Mouse (Mus musculus) midbrain, embryonic 10.5 days (tissue): ENCODE measurements at regions not wholly inside any gene's neighbourhood (a gene's known extent, or its start where the extent isn't known, plus 50 kb on each side); places are given as distances from the start of the nearest gene placed in this dataset.

ENCODE experiments used
- DNase-seq: peaks from one replicate; pipeline ENCODE4 v3.0.0-alpha.2; 2017; ENCODE audit warnings: low spot score
- H3K27ac ChIP-seq: fragments of 300-500 bp; sonication (generic); replicated peaks from 2 replicates; pipeline ENCODE4 v1.5.1; 2016; ENCODE audit warnings: mild to moderate bottlenecking
- H3K27me3 ChIP-seq: fragments of 300-500 bp; sonication (generic); 2 replicates; pipeline ENCODE4 v1.6.1; 2016; ENCODE audit warnings: low read depth, mild to moderate bottlenecking; ENCODE audit not compliant: poor library complexity, severe bottlenecking
- H3K36me3 ChIP-seq: fragments of 300-500 bp; sonication (generic); 2 replicates; pipeline ENCODE4 v1.6.1; 2016; ENCODE audit warnings: mild to moderate bottlenecking, moderate library complexity
- H3K4me1 ChIP-seq: fragments of 300-500 bp; sonication (generic); 2 replicates; pipeline ENCODE4 v1.6.1; 2016
- H3K4me3 ChIP-seq: fragments of 300-500 bp; sonication (generic); 2 replicates; pipeline ENCODE4 v1.5.1; 2016; ENCODE audit warnings: mild to moderate bottlenecking, moderate library complexity
- H3K9me3 ChIP-seq: fragments of 300-500 bp; sonication (generic); replicated peaks from 2 replicates; pipeline ENCODE4 v1.6.1; 2016; ENCODE audit warnings: mild to moderate bottlenecking
- WGBS: fragments of 180-500 bp; shearing (Covaris S2); methylation state at CpG from one replicate; pipeline ENCODE4 v1.1.7; 2016; 5-methylcytosine and 5-hydroxymethylcytosine counted together

DNA sequence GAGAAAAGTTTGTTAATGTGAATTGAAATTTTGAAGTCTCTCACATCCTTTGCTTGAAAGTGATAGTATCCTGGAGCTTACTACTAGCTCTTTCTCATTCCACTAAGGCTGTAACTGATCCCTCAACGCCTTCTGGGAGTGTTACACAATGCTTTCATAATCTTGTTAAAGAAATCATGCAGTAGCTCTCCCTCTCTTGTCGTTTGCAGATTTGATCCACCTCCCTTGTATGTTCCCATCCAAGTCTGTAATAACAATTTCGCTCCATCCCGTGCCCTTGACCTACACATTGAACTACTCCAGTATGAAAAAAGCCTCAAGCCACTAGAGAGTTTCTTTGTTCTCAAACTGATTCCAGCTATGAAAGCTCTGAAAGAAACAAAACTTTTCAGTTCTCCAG is 63.9 kb upstream of the Fibin start:
- 67% methylated on average over 4 of the region's 4 CpGs for WGBS

DNA sequence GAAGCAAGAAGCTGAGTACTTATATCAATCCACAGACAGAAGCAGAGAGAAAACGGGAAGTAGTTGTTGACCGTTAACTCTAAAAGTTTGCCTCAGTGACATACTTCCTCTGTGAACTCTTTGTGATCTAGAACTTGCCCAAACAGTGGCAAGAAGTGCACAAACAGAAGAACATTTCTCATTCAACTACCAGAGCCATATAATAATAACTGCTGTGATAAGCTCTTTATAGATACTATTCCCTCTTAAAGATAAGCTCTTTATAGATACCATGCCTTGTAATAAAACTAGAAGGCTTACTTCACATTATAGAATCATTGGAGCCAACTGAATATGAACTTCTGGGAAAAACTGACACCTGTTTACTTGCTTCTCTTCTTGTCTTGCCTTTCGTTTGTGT is 89.7 kb upstream of the Fibin start:
- Histone ChIP-seq H3K36me3 (no peaks in the 10 kb centered on the region), H3K27me3 (no peaks in the 10 kb centered on the region), H3K4me1 (no peaks in the 10 kb centered on the region), H3K4me3 (no peak overlapping the region), H3K9me3 (no peaks in the 10 kb centered on the region), H3K27ac (no peak overlapping the region)
- 95% methylated on average over 3 of the region's 3 CpGs for WGBS
- no peak for DNase-seq

More for the DNA sequence above, 63.9 kb upstream of the Fibin start:
- no peaks in the 10 kb centered on the region for H3K27me3 ChIP-seq
- no peaks in the 10 kb centered on the region for H3K36me3 ChIP-seq
- no peak overlapping the region for H3K4me3 ChIP-seq
- no peaks in the 10 kb centered on the region for H3K4me1 ChIP-seq
- H3K9me3 ChIP-seq: no peaks in the 10 kb centered on the region
- DNase-seq: no peak
- no peak overlapping the region for H3K27ac ChIP-seq

GRCm38 (mm10) chr2:110472307-110472995 is 109.5 kb upstream of the Fibin start:
- H3K4me3 ChIP-seq: no peak overlapping the region
- H3K9me3 ChIP-seq: no peaks in the 10 kb centered on the region; the same call in 1 of the 2 replicates
- WGBS: 93% methylated on average over 3 of the region's 3 CpGs
- DNase-seq: no peak
- no peaks in the 10 kb centered on the region for H3K27me3 ChIP-seq
- H3K4me1 ChIP-seq: no peaks in the 10 kb centered on the region
- no peak overlapping the region for H3K27ac ChIP-seq
- no peaks in the 10 kb centered on the region for H3K36me3 ChIP-seq

DNA sequence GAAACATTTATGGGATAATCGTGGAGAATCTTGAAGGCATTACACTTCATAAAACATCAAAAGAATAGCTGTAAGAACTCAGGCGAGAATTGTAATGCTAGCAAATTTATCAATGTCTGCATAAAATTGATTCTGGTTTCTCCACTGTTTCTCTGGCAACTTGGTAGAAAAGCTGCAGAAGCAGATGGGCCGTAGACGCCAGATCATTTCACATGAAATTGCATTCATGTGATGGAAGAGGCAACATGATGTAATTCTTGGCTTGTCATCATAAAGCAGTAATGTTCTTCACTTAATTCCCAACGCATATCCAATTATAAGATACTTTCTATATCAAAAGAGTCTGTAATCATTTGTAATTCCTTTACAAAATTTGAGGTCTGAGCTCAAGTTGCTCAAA is 113.6 kb upstream of the Fibin start:
- DNase-seq: no peak
- no peaks in the 10 kb centered on the region for H3K27me3 ChIP-seq
- WGBS: 91% methylated on average over 5 of the region's 5 CpGs
- H3K9me3 ChIP-seq: no peaks in the 10 kb centered on the region
- no peak overlapping the region for H3K4me3 ChIP-seq
- H3K27ac ChIP-seq: no peak overlapping the region
- no peaks in the 10 kb centered on the region for H3K4me1 ChIP-seq
- H3K36me3 ChIP-seq: no peaks in the 10 kb centered on the region

DNA sequence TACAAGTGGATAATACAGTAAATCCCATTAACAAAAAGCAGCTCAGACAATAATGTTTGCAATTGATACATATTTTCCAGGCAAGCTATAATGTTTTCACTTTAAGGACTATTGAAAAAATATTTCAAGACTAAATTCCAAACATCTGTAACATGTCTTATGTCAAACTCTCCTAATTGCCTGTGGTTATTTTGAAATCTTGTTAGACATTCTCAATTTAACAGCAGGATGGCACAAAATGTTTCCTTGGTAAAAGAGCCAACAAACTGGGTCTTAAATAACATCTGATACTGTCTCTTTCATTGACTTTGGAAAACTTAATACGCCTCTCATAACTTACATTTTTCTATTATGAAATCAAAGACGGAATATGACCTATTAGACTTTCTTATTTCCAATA is 115.8 kb upstream of the Slc5a12 start:
- H3K4me3 ChIP-seq: no peak overlapping the region
- peaks cover 1% of the 10 kb centered on the region; the same call in 1 of the 2 replicates for H3K4me1 ChIP-seq
- no peaks in the 10 kb centered on the region for H3K36me3 ChIP-seq
- DNase-seq: no peak
- no peaks in the 10 kb centered on the region for H3K9me3 ChIP-seq
- 91% methylated on average over 2 of the region's 2 CpGs for WGBS
- no peak overlapping the region for H3K27ac ChIP-seq
- no peaks in the 10 kb centered on the region for H3K27me3 ChIP-seq

DNA sequence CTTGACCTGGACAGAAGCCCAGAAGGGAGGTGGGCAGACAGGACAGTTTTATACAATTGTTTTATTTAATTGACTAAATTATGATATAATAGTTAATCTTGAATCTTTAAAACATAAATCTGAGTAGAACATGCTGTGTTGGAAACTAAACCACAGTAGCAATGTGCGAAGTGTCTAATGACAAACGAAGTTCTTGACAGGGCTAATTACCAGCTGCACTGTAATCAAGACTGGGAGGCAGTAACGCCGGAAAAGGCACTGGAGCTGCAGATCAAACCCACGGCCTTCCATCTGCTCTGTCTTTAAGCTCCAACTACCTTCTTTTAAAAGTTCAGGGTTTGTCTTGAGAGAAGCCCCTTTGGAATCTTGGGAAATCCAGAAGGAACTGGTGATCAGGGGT is 110.9 kb upstream of the Slc5a12 start:
- WGBS: 93% methylated on average over 5 of the region's 5 CpGs
- H3K27ac ChIP-seq: no peak overlapping the region
- no peaks in the 10 kb centered on the region for H3K36me3 ChIP-seq
- H3K4me3 ChIP-seq: no peak overlapping the region
- H3K27me3 ChIP-seq: no peaks in the 10 kb centered on the region
- H3K4me1 ChIP-seq: peaks cover 8% of the 10 kb centered on the region; the same call in 1 of the 2 replicates
- DNase-seq: no peak
- H3K9me3 ChIP-seq: no peaks in the 10 kb centered on the region

DNA sequence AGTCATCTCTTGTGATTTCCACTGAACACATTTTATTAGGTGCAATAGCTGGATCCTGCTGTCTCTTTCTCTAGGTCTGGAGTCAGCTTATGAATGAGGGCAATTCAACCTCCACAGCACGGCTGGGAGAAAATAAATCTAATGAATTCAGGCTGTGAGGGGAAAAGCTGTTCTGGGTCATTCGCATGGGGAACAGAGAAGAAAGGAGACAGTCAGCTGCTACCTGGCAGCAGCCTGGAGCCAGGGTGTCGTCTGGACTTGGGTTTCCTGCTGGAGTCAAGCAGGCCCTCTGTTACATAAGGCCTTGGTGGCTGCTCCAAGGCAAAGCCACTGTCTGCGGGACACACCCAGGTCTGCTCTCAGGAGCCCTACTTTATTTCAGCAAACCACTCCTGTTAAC is 110.4 kb upstream of the Slc5a12 start:
- Histone ChIP-seq H3K27ac (0 out of 2 replicates have a peak overlapping the region, but pooled peaks have one; percentile 34), H3K36me3 (no peaks in the 10 kb centered on the region), H3K27me3 (no peaks in the 10 kb centered on the region), H3K4me1 (peaks cover 8% of the 10 kb centered on the region; the same call in 1 of the 2 replicates), H3K9me3 (no peaks in the 10 kb centered on the region), H3K4me3 (no peak overlapping the region)
- WGBS: 59% methylated on average over 4 of the region's 4 CpGs
- DNase-seq: no peak

DNA sequence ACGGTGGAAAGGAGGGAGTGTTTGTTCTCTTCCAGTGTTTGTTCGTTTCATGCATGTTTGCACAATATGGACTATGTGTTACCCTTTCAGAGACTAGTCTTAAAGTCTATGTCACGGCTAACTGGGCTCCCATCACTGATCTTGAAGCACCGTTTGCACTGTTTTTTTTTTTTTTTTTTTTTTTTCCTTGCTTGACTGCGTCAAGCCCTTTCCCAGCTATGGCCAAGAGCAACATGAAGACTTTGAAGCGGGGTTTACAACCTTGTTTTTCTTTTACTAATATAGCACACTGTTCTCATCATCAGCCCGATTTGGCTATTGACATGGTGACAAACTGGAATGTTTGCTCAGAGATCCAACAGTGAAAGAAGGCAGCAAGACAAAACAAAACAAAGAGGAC is 109.1 kb upstream of the Slc5a12 start:
- WGBS: 58% methylated on average over 7 of the region's 7 CpGs
- no peak for DNase-seq
- Histone ChIP-seq H3K4me3 (no peak overlapping the region), H3K27me3 (no peaks in the 10 kb centered on the region), H3K36me3 (no peaks in the 10 kb centered on the region), H3K9me3 (no peaks in the 10 kb centered on the region), H3K27ac (no peak overlapping the region), H3K4me1 (peaks cover 8% of the 10 kb centered on the region; the same call in 1 of the 2 replicates)

- no peak for DNase-seq
- H3K27me3 ChIP-seq: no peaks in the 10 kb centered on the region
- no peaks in the 10 kb centered on the region for H3K4me1 ChIP-seq
- no peak overlapping the region for H3K27ac ChIP-seq
- WGBS: 76% methylated on average over 2 of the region's 2 CpGs
- H3K9me3 ChIP-seq: no peaks in the 10 kb centered on the region
- H3K4me3 ChIP-seq: no peak overlapping the region
- H3K36me3 ChIP-seq: no peaks in the 10 kb centered on the region
These were observed 95.3 kb upstream of the Slc5a12 start for GRCm38 (mm10) chr2:110501786-110502185.

DNA sequence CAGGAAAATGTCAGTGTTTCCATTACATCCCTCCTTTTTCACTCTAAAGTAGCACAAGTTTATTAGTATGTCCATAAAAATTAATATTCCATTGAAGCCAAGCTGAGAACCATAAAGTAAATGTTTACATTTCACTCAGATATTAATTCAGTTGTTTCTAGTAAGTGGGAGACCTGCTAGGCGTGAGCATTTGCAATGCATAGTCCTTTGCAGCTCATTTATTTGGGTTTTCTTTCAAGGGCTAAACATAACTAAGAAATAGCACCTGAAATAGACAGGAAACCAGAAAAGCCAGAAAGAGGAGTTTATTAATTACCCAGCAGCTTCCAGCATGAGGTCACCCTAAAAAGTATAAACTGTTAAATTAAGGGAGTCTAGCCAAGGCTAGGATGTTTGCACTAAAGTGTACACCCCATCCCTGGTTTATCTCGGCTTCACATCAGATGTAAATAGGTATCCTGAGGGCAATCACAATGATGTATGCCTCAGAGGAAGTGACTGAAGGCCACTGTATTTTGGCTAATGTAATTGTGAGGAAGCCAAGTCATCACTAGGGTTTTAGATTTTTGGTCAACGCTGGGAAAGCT is 88.8 kb upstream of the Slc5a12 start:
- no peaks in the 10 kb centered on the region for H3K27me3 ChIP-seq
- H3K4me3 ChIP-seq: no peak overlapping the region
- no peak for DNase-seq
- H3K9me3 ChIP-seq: no peaks in the 10 kb centered on the region
- no peaks in the 10 kb centered on the region for H3K4me1 ChIP-seq
- no peaks in the 10 kb centered on the region for H3K36me3 ChIP-seq
- 88% methylated on average over 3 of the region's 3 CpGs for WGBS
- H3K27ac ChIP-seq: no peak overlapping the region

DNA sequence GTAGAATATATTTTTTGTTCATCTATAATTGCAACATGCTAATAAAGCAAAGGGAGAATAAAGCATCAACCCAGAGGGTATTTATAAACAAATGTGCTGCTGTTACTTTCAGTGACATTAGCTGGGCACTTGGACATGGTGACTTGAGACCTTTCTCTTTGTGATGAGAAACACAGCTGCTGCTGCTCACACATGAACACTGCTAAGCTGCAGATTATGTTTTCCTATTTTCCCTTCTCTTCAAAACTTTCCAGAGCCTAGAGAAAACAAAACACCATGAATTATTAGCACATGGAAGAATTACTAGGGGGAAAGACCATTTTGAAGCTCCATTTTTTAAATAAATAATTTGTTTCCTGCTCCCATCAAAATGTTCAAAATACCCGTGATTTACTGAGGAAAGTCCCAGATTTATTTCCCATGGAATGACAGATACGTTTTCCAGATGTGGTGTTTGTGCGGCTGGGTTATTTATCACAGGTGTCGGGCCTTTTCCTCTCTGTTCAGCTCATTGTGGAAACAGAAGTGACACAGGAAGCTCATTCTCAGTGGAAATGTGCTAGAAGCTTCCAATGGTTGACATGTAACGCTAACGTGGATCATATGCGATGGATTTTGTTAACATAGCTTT is 73.8 kb upstream of the Slc5a12 start:
- Histone ChIP-seq H3K9me3 (no peaks in the 10 kb centered on the region), H3K27me3 (no peaks in the 10 kb centered on the region), H3K4me3 (no peak overlapping the region), H3K4me1 (peaks cover 4% of the 10 kb centered on the region), H3K36me3 (no peaks in the 10 kb centered on the region), H3K27ac (no peak overlapping the region)
- DNase-seq: no peak
- 84% methylated on average over 7 of the region's 7 CpGs for WGBS

DNA sequence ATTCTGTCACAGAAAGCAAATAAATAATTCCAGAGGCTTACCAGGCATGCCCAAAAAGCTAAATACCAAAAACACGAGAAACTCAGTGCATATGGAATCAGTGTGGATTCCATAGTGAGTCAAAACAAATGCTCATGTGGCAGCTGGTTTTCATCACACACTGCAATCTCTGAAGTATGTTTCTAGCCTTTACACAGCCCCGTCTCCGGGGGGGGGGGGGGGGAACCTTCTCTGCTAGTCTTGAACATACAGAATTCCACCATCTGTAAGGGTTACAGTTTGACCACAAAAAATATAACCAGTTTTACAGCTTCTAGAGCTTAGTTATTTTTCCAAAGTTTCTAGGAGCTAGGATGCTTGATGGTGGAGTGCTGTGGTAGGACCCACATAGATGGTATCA is 68.9 kb upstream of the Slc5a12 start:
- no peak overlapping the region for H3K4me3 ChIP-seq
- no peak overlapping the region for H3K27ac ChIP-seq
- no peaks in the 10 kb centered on the region for H3K4me1 ChIP-seq
- no peaks in the 10 kb centered on the region for H3K36me3 ChIP-seq
- no peak for DNase-seq
- H3K9me3 ChIP-seq: no peaks in the 10 kb centered on the region
- H3K27me3 ChIP-seq: no peaks in the 10 kb centered on the region
- WGBS: 76% methylated on average over 3 of the region's 3 CpGs

DNA sequence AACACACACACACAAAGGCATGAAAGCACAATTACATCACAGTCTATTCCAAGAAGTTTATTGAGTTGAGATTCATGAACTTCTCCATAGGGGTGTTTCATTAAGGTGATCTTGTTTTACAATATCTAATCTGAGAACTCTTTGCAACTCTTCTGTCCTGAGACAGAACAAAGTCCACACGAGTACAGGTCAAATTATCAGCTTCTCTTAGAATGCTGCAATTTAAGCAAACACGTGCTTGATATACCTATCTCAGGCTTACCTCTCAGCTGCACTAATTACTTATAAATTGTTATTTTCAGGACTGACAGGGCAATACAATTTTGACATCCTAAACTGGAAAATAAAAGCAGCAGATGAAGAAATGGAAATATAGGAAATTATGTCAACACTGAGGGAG is 57.0 kb upstream of the Slc5a12 start:
- Histone ChIP-seq H3K4me1 (no peaks in the 10 kb centered on the region), H3K27ac (no peak overlapping the region), H3K9me3 (no peaks in the 10 kb centered on the region), H3K36me3 (no peaks in the 10 kb centered on the region), H3K27me3 (no peaks in the 10 kb centered on the region), H3K4me3 (no peak overlapping the region)
- no peak for DNase-seq
- 90% methylated on average over 2 of the region's 2 CpGs for WGBS
